Mouse (Mus musculus) olfactory bulb, adult 2 months (tissue): Measurements from ENCODE around the gene Ankrd11.

Experiments
- CTCF ChIP-seq: fragments of 200-500 bp; IDR thresholded peaks from 2 replicates; pipeline ENCODE4 v1.5.1; 2012; ENCODE audit warnings: low read depth, mild to moderate bottlenecking, low read length, moderate library complexity; ENCODE audit not compliant: insufficient read depth
- POLR2A ChIP-seq: fragments of 200-500 bp; IDR thresholded peaks from 2 replicates; pipeline ENCODE4 v1.6.1; 2012; ENCODE audit warnings: mild to moderate bottlenecking, low read depth, low read length, moderate library complexity; ENCODE audit not compliant: insufficient read depth

DNA sequence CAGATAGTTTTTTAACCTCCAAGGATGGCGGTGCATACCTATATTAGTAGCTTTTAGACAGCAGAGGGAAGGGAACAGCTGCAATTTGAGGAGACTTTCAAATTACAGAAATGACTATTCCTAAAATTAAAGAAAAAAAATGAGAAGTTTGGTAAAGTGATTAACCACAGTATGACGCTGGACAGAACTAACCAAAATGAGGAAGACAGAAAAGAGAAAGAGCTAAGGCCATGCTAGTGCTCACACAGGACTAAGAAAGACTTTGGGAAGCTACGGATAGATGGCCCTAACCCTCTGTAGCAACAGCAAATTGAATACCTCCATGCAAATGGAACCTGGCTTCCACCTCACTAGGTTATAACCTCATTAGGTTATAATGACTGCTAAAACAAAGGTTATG, 119.1 kb downstream of the Ankrd11 start:
- TF ChIP-seq POLR2A (no peak), CTCF (no peak)
